27 mouse cellular contexts compared by ENCODE assay signal in the genomic region with DNA sequence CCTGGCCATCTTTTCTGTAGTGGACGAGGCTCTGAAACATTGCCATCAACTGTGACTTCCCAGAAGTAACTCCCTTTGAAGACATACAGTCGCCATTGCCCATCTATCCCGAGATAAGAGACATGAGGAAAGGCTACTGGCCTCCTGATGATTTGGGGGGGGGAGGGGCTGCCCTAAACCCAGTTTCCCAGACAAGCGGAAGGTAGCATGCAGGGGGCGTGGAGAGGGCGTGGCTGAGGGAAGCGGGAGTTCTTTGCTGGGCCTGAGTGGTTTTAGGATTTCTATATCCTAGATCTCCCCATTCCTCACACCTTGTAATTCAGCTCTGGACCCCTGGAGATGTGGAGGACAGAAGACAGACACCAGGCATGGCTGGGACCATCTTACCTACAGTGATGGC. TPM values are rescaled to one million over a fixed set of nuclear protein-coding genes. Genes with fewer than 3 reads are reported as not detected.
DNase-seq lines count a peak whose midpoint lies in the region; ATAC-seq and TF ChIP-seq lines count a peak whose summit lies in the region.
"Had no signal": no experiment of that assay in that cellular context is flagged by ENCODE, and none has a peak within 500 bp of the region (broad histone marks: within the 10 kb centered on the region; RNA-seq: fewer than 3 reads in every experiment).

No protein-coding gene starts in this region.

- ATAC-seq in intestine, embryonic 15.5 days: no peak
- ATAC-seq in intestine, embryonic 16.5 days: no peak
- ATAC-seq: forebrain, embryonic 15.5 days; intestine, postnatal 0 days; liver, embryonic 12.5 days had no signal

- peaks cover 75% of the 10 kb centered on the region for H3K4me1 ChIP-seq in heart, embryonic 10.5 days
- H3K4me1 ChIP-seq in intestine, embryonic 15.5 days (replicated peaks): peaks cover 38% of the 10 kb centered on the region
- peaks cover 22% of the 10 kb centered on the region for H3K4me1 ChIP-seq in intestine, embryonic 16.5 days (ENCODE audit: control insufficient read depth, insufficient read depth, low read length)
- peaks cover 11% of the 10 kb centered on the region for H3K4me1 ChIP-seq in ES-Bruce4 (ENCODE audit: control insufficient read depth, insufficient read depth, low read length)

- no peak for TF ChIP-seq POLR2A in ES-Bruce4 (IDR thresholded peaks at IDR 0.05; ENCODE audit: insufficient read depth, low read length)

- peaks cover 66% of the 10 kb centered on the region for H3K27me3 ChIP-seq in heart, embryonic 10.5 days (ENCODE audit: insufficient read depth, poor library complexity, severe bottlenecking)
- H3K27me3 ChIP-seq in intestine, embryonic 15.5 days (replicated peaks): peaks cover 36% of the 10 kb centered on the region
- peaks cover 28% of the 10 kb centered on the region for H3K27me3 ChIP-seq in intestine, embryonic 16.5 days (replicated peaks; ENCODE audit: control insufficient read depth, insufficient read depth, low read length)
- H3K27me3 ChIP-seq in ES-Bruce4 (ENCODE audit: control insufficient read depth, insufficient read depth, low read length, poor library complexity, severe bottlenecking): no peaks in the 10 kb centered on the region

- no peaks in the 10 kb centered on the region for H3K36me3 ChIP-seq in heart, embryonic 10.5 days
- no peaks in the 10 kb centered on the region for H3K36me3 ChIP-seq in intestine, embryonic 15.5 days
- no peaks in the 10 kb centered on the region for H3K36me3 ChIP-seq in intestine, embryonic 16.5 days (ENCODE audit: control insufficient read depth, insufficient read depth, low read length)
- no peaks in the 10 kb centered on the region for H3K36me3 ChIP-seq in ES-Bruce4 (ENCODE audit: control insufficient read depth, insufficient read depth, low read length, poor library complexity, severe bottlenecking)
- H3K36me3 ChIP-seq: forebrain, embryonic 15.5 days; hindbrain, embryonic 15.5 days; liver, embryonic 12.5 days; neural tube, embryonic 12.5 days had no signal

- no peak for DNase-seq in heart, embryonic 10.5 days (ENCODE audit: low spot score)
- no peak for DNase-seq in heart, postnatal 36 days
- peak; percentile 37 for DNase-seq in induced T-regulatory cell, adult 2 months (ENCODE audit: low read depth)
- no peak for DNase-seq in layer of hippocampus, adult 9-11 months
- DNase-seq: adrenal gland, postnatal 14 days; cerebellum, adult 8-10 months; cerebellum, postnatal 36 days; gastrocnemius, postnatal 10 days; lung, adult 18-20 months; midbrain, embryonic 14.5 days; right cerebral cortex, postnatal 14 days; thymus, adult 2 months; thymus, postnatal 4 days had no signal

- TF ChIP-seq CTCF in ES-Bruce4 (IDR thresholded peaks at IDR 0.05; ENCODE audit: low read depth, low read length): no peak

- 4% methylated on average over 7 of the region's 7 CpGs for WGBS in heart, embryonic 10.5 days
- WGBS in intestine, embryonic 15.5 days: 11% methylated on average over 7 of the region's 7 CpGs
- 15% methylated on average over 7 of the region's 7 CpGs for WGBS in intestine, embryonic 16.5 days

- H3K27ac ChIP-seq in heart, embryonic 10.5 days: no peak overlapping the region
- no peak overlapping the region for H3K27ac ChIP-seq in intestine, embryonic 15.5 days
- H3K27ac ChIP-seq in intestine, embryonic 16.5 days (ENCODE audit: low read length): no peak overlapping the region
- H3K27ac ChIP-seq in ES-Bruce4 (ENCODE audit: insufficient read depth, low read length): no peak overlapping the region
- H3K27ac ChIP-seq: forebrain, embryonic 15.5 days; hindbrain, embryonic 15.5 days; liver, embryonic 12.5 days; neural tube, embryonic 12.5 days; stomach, postnatal 0 days had no signal

- intact Hi-C loops in heart, postnatal 36 days (cut with DNase I): loop anchor here (5.0 kb wide), 1 partner anchor 188 kb away; no protein-coding TSS in a partner anchor

- H3K4me2 ChIP-seq in intestine, embryonic 15.5 days (replicated peaks): peak overlapping the region; percentile 4; the same call in 1 of the 2 replicates
- no peak overlapping the region for H3K4me2 ChIP-seq in intestine, embryonic 16.5 days (ENCODE audit: low read depth, low read length)

- peak overlapping the region; percentile 52 for H3K4me3 ChIP-seq in heart, embryonic 10.5 days
- no peak overlapping the region for H3K4me3 ChIP-seq in intestine, embryonic 15.5 days (replicated peaks)
- no peak overlapping the region for H3K4me3 ChIP-seq in intestine, embryonic 16.5 days (ENCODE audit: low read length)
- H3K4me3 ChIP-seq in ES-Bruce4 (ENCODE audit: low read depth, low read length): peak overlapping the region; percentile 15; the same call in 1 of the 2 replicates
- H3K4me3 ChIP-seq: hindbrain, embryonic 15.5 days; liver, embryonic 12.5 days; neural tube, embryonic 12.5 days had no signal

- no peaks in the 10 kb centered on the region for H3K9me3 ChIP-seq in heart, embryonic 10.5 days
- H3K9me3 ChIP-seq in intestine, embryonic 15.5 days: no peaks in the 10 kb centered on the region
- H3K9me3 ChIP-seq in intestine, embryonic 16.5 days (ENCODE audit: control insufficient read depth, low read length): no peaks in the 10 kb centered on the region
- no peaks in the 10 kb centered on the region for H3K9me3 ChIP-seq in ES-Bruce4 (replicated peaks; ENCODE audit: control insufficient read depth, insufficient read depth, low read length, poor library complexity, severe bottlenecking)
- H3K9me3 ChIP-seq: forebrain, embryonic 15.5 days; hindbrain, embryonic 15.5 days; liver, embryonic 12.5 days; neural tube, embryonic 12.5 days had no signal

- no peak overlapping the region for H3K9ac ChIP-seq in intestine, embryonic 15.5 days
- H3K9ac ChIP-seq in intestine, embryonic 16.5 days (ENCODE audit: low read depth, low read length): no peak overlapping the region
- 0 out of 2 replicates have a peak overlapping the region, but pooled peaks have one; percentile 48 for H3K9ac ChIP-seq in ES-Bruce4 (ENCODE audit: low read depth, poor library complexity, severe bottlenecking)
- H3K9ac ChIP-seq: forebrain, embryonic 15.5 days; liver, embryonic 12.5 days; neural tube, embryonic 12.5 days had no signal

- no peak for TF ChIP-seq EP300 in ES-Bruce4 (IDR thresholded peaks at IDR 0.05; ENCODE audit: insufficient read depth, low read depth, low read length)

RNA-seq across cellular contexts. Expression of gene 1700020L24Rik, which starts 6.3 kb away (rescaled TPM):
- polyA plus RNA-seq in heart, embryonic 10.5 days (2016; fragmentation: Nextera tagmentation; extraction: Ambion mirVana): 1.5 and 1.9 TPM in 2 replicates
- not detected for total RNA-seq in heart, postnatal 36 days (2021)
- 0.76 and 0.87 TPM in 2 replicates for polyA plus RNA-seq in intestine, embryonic 15.5 days (2015; fragmentation: Nextera tagmentation; extraction: Ambion mirVana)
- 0.97 and 1.5 TPM in 2 replicates for polyA plus RNA-seq in intestine, embryonic 16.5 days (2015; fragmentation: Nextera tagmentation; extraction: Ambion mirVana)
- not detected in 2 replicates for polyA plus RNA-seq in ES-Bruce4 (2011; ENCODE audit: insufficient read depth, insufficient read length, low read depth, missing spikeins)
- total RNA-seq: heart, postnatal 25 days; layer of hippocampus, postnatal 14 days; megakaryocyte-erythroid progenitor cell, adult 5-6 weeks had no signal
- polyA plus RNA-seq: kidney, embryonic 14.5 days had no signal

RNA-seq across cellular contexts. Expression of gene Gas2l2, which starts 14.6 kb away (rescaled TPM):
- polyA plus RNA-seq in heart, embryonic 10.5 days (2016; fragmentation: Nextera tagmentation; extraction: Ambion mirVana): 0.17 and 0.18 TPM in 2 replicates
- not detected for total RNA-seq in heart, postnatal 36 days (2021)
- polyA plus RNA-seq in intestine, embryonic 15.5 days (2015; fragmentation: Nextera tagmentation; extraction: Ambion mirVana): 0.13 TPM in 1 of 2 replicates, not detected in the other
- 0.06 and 0.13 TPM in 2 replicates for polyA plus RNA-seq in intestine, embryonic 16.5 days (2015; fragmentation: Nextera tagmentation; extraction: Ambion mirVana)
- not detected in 2 replicates for polyA plus RNA-seq in ES-Bruce4 (2011; ENCODE audit: insufficient read depth, insufficient read length, low read depth, missing spikeins)
- total RNA-seq: adrenal gland, postnatal 14 days; gastrocnemius, postnatal 10 days; heart, postnatal 25 days; megakaryocyte-erythroid progenitor cell, adult 5-6 weeks had no signal
- polyA plus RNA-seq: kidney, embryonic 14.5 days; limb, embryonic 11.5 days; liver, embryonic 12.5 days; neural tube, embryonic 12.5 days had no signal

RNA-seq across cellular contexts. Expression of gene Mmp28, which starts 19.0 kb away (rescaled TPM):
- 1.9 and 3.1 TPM in 2 replicates for polyA plus RNA-seq in heart, embryonic 10.5 days (2016; fragmentation: Nextera tagmentation; extraction: Ambion mirVana)
- total RNA-seq in heart, postnatal 36 days (2021): 1 to 10 TPM; 4.6 to 6.6 TPM
- 1.4 and 1.5 TPM in 2 replicates for polyA plus RNA-seq in intestine, embryonic 15.5 days (2015; fragmentation: Nextera tagmentation; extraction: Ambion mirVana)
- 1.3 and 2.0 TPM in 2 replicates for polyA plus RNA-seq in intestine, embryonic 16.5 days (2015; fragmentation: Nextera tagmentation; extraction: Ambion mirVana)
- polyA plus RNA-seq in ES-Bruce4 (2011; ENCODE audit: insufficient read depth, insufficient read length, low read depth, missing spikeins): 0.26 and 0.52 TPM in 2 replicates

RNA-seq across cellular contexts. Expression of gene Taf15, which starts 29.1 kb away (rescaled TPM):
- 8.0 and 8.6 TPM in 2 replicates for polyA plus RNA-seq in heart, embryonic 10.5 days (2016; fragmentation: Nextera tagmentation; extraction: Ambion mirVana)
- total RNA-seq in heart, postnatal 36 days (2021): 10 to 100 TPM; 35.2 to 40.8 TPM
- 12.9 and 13.9 TPM in 2 replicates for polyA plus RNA-seq in intestine, embryonic 15.5 days (2015; fragmentation: Nextera tagmentation; extraction: Ambion mirVana)
- polyA plus RNA-seq in intestine, embryonic 16.5 days (2015; fragmentation: Nextera tagmentation; extraction: Ambion mirVana): 8.3 and 10.0 TPM in 2 replicates
- 324 and 326 TPM in 2 replicates for polyA plus RNA-seq in ES-Bruce4 (2011; ENCODE audit: insufficient read depth, insufficient read length, low read depth, missing spikeins)

RNA-seq across cellular contexts. Expression of gene Rasl10b, which starts 34.9 kb away (rescaled TPM):
- 8.1 and 11.4 TPM in 2 replicates for polyA plus RNA-seq in heart, embryonic 10.5 days (2016; fragmentation: Nextera tagmentation; extraction: Ambion mirVana)
- 10 to 100 TPM; 45.8 to 69.1 TPM for total RNA-seq in heart, postnatal 36 days (2021)
- polyA plus RNA-seq in intestine, embryonic 15.5 days (2015; fragmentation: Nextera tagmentation; extraction: Ambion mirVana): 2.3 and 2.6 TPM in 2 replicates
- polyA plus RNA-seq in intestine, embryonic 16.5 days (2015; fragmentation: Nextera tagmentation; extraction: Ambion mirVana): 0.39 and 0.50 TPM in 2 replicates
- 1.1 and 1.6 TPM in 2 replicates for polyA plus RNA-seq in ES-Bruce4 (2011; ENCODE audit: insufficient read depth, insufficient read length, low read depth, missing spikeins)

Comparison
In these comparisons a context has a peak if more than half of its experiments do, and no peak if none do; other contexts are left out.
1. H3K4me3 ChIP-seq: peak in heart, embryonic 10.5 days (single experiment) and ES-Bruce4 (single experiment); none in intestine, embryonic 15.5 days (single experiment) and intestine, embryonic 16.5 days (single experiment).